Mouse (Mus musculus): ENCODE measurements around the gene Tefm. TPM values are rescaled to one million over a fixed set of nuclear protein-coding genes. Genes with fewer than 3 reads are reported as not detected.

The Tefm gene
- polyA plus RNA-seq, 1 experiment from 2014 or later = 22.0 TPM

DNA sequence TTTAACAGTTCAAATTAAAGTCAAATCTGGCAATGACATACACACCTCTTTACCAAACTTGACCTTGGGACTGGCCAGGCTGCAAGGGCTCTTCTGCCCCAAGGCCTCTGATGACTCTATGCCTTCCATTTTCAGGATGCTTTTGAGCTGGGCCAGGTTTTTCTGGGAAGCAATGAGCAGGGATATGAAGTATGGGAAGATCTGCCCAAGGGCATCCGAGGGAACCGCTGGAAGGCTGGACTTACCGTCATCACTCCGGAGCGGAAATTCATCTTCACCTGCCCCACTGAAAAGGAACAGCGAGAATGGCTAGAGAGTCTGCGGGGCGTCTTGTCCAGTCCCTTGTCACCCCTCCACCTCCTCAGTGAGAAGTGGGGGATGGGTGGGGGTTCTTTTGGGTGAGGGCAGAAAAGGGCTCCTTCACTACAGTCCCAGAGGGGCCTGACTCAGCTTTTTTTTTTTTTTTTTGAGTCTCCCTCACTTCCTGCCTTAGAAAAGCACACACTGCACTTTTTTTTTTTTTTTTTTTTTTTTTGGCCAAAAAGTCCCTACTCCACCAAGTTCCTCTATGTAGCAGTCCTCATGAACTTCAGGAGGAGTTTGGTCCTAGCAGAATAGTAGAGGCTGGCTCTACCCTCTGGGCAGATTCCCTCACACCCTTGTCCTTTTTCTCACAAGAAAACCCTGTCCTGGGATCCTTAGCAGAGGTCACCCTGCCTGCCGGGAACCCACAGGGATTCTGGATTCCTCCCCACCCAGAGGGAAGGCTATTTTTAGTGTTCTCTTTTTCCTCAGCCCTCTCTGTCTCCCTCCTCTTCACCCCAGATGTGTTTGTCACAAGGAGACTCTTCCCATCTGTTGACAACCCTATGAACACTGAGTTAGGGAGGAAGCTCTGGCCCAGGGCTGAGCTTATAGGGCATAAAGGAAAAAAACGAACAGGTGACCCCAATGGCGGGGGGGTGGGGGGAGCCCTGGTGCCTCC is 35.2 kb upstream of the Tefm start:
- no peak overlapping the region for H3K27ac ChIP-seq (ENCODE audit: low read depth, low read length)
- H3K4me2 ChIP-seq (ENCODE audit: low read length) = no peak overlapping the region
- no peak overlapping the region for H3K9ac ChIP-seq (ENCODE audit: low read depth, low read length)
- H3K4me3 ChIP-seq (ENCODE audit: low read length) = no peak overlapping the region
- no peak for ATAC-seq
- no peaks in the 10 kb centered on the region; the same call in 1 of the 2 replicates for H3K27me3 ChIP-seq (replicated peaks; ENCODE audit: control insufficient read depth, insufficient read depth, low read length)
- H3K36me3 ChIP-seq (ENCODE audit: control insufficient read depth, insufficient read depth, low read length) = no peaks in the 10 kb centered on the region
- H3K9me3 ChIP-seq (ENCODE audit: control insufficient read depth, low read length) = no peaks in the 10 kb centered on the region
- WGBS = 78% methylated on average over 11 of the region's 11 CpGs
- no peaks in the 10 kb centered on the region for H3K4me1 ChIP-seq (ENCODE audit: control insufficient read depth, insufficient read depth, low read depth, low read length)

DNA sequence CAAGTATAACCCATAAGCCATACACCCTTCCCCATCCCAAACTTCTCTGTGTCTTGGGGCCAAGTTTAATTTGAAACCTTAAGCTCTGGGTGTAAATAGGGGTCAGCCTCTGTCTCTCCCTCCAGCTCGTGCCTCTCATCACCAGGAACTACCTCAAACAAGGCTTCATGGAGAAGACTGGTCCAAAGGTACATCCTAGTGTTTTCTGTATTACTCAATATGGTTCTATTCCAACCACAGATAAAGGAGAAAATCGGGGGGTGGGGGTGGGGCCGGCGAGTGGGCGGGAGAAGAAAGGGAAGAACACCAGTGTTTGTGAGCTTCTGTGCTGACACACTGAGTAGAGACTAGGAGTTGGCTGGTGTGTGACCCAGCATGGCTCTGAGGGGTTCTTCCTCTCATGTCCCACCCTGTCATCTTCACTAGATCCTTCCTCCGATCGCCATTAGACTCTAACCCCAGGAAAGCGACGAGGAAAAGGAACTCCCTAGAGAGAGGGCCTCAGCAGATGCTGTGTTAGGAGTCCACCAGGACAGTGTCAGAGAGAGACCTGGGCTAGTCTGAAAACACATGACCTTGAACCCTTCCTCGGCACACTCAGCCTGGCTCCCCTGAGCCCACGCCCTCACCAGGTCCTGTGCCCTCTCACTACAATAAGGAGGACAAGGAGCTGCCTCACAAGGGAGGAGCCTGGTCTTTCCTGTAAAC is 32.1 kb upstream of the Tefm start:
- Histone ChIP-seq H3K4me1 (ENCODE audit: control insufficient read depth, insufficient read depth, low read depth, low read length) (no peaks in the 10 kb centered on the region), H3K9me3 (ENCODE audit: control insufficient read depth, low read length) (no peaks in the 10 kb centered on the region), H3K36me3 (ENCODE audit: control insufficient read depth, insufficient read depth, low read length) (no peaks in the 10 kb centered on the region), H3K27me3 (replicated peaks; ENCODE audit: control insufficient read depth, insufficient read depth, low read length) (no peaks in the 10 kb centered on the region; the same call in 1 of the 2 replicates), H3K9ac (ENCODE audit: low read depth, low read length) (no peak overlapping the region), H3K27ac (ENCODE audit: low read depth, low read length) (no peak overlapping the region), H3K4me2 (ENCODE audit: low read length) (no peak overlapping the region), H3K4me3 (ENCODE audit: low read length) (no peak overlapping the region)
- no peak for ATAC-seq
- 78% methylated on average over 11 of the region's 11 CpGs for WGBS

DNA sequence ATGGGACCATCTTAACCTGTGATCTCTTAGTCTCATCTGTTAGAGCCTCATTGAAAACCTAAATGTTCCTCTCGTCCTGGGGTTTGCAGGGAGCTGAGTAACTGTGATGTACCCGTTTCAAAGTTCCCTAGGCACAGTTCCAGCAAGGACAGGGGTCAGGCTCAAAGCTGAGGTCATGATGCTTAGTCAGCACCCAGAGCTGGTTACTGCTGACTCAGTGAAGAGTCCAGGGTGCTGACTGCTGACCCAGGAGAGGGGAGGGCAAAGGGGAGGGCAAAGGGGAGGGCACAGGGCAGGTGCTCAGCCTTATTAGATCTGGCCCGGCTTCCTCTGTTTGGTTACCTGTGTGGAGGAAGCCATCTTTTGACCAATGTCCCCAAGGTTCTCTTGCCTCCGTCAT is 29.9 kb upstream of the Tefm start:
- no peak overlapping the region for H3K9ac ChIP-seq (ENCODE audit: low read depth, low read length)
- no peaks in the 10 kb centered on the region for H3K36me3 ChIP-seq (ENCODE audit: control insufficient read depth, insufficient read depth, low read length)
- H3K27ac ChIP-seq (ENCODE audit: low read depth, low read length) = no peak overlapping the region
- H3K4me2 ChIP-seq (ENCODE audit: low read length) = no peak overlapping the region
- no peaks in the 10 kb centered on the region; the same call in 1 of the 2 replicates for H3K27me3 ChIP-seq (replicated peaks; ENCODE audit: control insufficient read depth, insufficient read depth, low read length)
- no peak for ATAC-seq
- no peak overlapping the region for H3K4me3 ChIP-seq (ENCODE audit: low read length)
- no peaks in the 10 kb centered on the region for H3K9me3 ChIP-seq (ENCODE audit: control insufficient read depth, low read length)
- 71% methylated on average over 4 of the region's 4 CpGs for WGBS
- no peaks in the 10 kb centered on the region for H3K4me1 ChIP-seq (ENCODE audit: control insufficient read depth, insufficient read depth, low read depth, low read length)

DNA sequence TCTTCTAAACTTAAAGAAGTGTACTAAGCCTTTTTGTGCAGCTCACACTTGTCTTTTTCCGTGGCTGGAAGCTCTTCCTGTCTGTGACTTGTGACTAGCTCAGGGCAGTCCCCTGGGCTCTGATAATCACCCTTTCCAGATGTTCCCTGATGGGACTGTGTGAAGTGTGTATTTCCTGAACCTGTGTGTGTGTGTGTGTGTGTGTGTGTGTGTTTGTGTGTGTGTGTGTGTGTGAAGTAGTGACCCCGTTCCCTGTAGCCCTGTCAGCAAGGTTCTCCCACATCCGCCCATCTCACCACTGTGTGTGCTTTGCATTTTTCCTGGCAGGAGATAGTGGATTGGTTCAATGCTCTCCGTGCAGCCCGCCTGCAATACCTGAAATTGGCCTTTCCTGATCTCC is 28.4 kb upstream of the Tefm start:
- no peaks in the 10 kb centered on the region for H3K36me3 ChIP-seq (ENCODE audit: control insufficient read depth, insufficient read depth, low read length)
- no peak overlapping the region for H3K27ac ChIP-seq (ENCODE audit: low read depth, low read length)
- no peaks in the 10 kb centered on the region; the same call in 1 of the 2 replicates for H3K27me3 ChIP-seq (replicated peaks; ENCODE audit: control insufficient read depth, insufficient read depth, low read length)
- no peaks in the 10 kb centered on the region for H3K9me3 ChIP-seq (ENCODE audit: control insufficient read depth, low read length)
- no peak overlapping the region for H3K4me3 ChIP-seq (ENCODE audit: low read length)
- H3K4me1 ChIP-seq (ENCODE audit: control insufficient read depth, insufficient read depth, low read depth, low read length) = no peaks in the 10 kb centered on the region
- H3K4me2 ChIP-seq (ENCODE audit: low read length) = no peak overlapping the region
- ATAC-seq = no peak
- WGBS = 78% methylated on average over 5 of the region's 5 CpGs
- H3K9ac ChIP-seq (ENCODE audit: low read depth, low read length) = no peak overlapping the region

DNA sequence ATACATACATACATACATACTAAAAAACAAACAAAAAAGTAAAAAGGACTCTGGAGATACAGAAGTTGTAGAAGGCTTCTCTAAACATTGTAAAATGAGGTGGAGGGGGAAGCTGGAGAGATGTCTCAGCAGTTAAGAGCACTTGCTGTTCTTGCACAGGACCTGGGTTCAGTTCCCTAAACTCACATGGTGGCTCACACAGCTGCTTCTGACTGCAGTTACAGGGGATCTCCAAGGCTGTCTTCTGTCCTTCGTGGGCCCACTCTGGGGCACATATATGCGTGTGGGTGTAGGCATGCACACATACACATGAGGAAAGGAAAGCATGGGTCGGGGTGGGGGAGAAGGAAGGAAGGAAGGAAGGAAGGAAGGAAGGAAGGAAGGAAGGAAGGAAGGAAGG is 27.7 kb upstream of the Tefm start:
- Histone ChIP-seq H3K27me3 (replicated peaks; ENCODE audit: control insufficient read depth, insufficient read depth, low read length) (no peaks in the 10 kb centered on the region; the same call in 1 of the 2 replicates), H3K9ac (ENCODE audit: low read depth, low read length) (no peak overlapping the region), H3K4me3 (ENCODE audit: low read length) (no peak overlapping the region), H3K36me3 (ENCODE audit: control insufficient read depth, insufficient read depth, low read length) (no peaks in the 10 kb centered on the region), H3K4me2 (ENCODE audit: low read length) (no peak overlapping the region), H3K9me3 (ENCODE audit: control insufficient read depth, low read length) (no peaks in the 10 kb centered on the region), H3K4me1 (ENCODE audit: control insufficient read depth, insufficient read depth, low read depth, low read length) (no peaks in the 10 kb centered on the region), H3K27ac (ENCODE audit: low read depth, low read length) (no peak overlapping the region)
- no peak for ATAC-seq
- WGBS = 94% methylated on average over 3 of the region's 3 CpGs

DNA sequence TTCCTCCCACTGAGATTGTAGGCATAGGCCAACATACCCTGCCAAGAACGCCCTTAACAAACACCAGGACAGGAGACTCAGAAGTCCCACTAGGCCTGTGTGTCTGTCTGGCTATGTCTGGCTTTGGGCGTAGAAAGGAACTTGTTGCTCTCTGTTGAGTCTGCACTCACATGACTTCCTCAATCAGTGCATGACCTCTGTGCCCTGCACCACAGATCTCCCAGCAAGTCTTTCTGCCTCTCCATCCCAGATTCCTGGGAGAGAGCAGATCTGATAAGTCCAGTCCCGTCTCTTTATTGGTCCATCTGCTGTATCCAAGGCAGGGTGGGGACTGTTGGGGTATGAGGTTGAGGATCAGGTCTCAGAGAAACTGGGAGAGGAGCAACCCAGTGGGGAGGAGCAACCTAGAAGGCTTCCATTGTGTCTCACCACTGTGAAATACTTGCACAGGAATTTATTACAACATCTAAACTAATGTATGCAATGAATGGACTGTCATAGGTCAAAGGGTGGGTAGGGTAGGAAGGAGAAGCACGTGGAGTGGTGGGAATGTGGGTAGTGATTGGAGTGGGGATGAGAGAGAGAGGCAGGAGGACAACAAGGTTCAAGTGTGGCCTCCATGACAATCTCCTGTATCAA is 26.8 kb upstream of the Tefm start:
- H3K27ac ChIP-seq (ENCODE audit: low read depth, low read length) = no peak overlapping the region
- H3K4me2 ChIP-seq (ENCODE audit: low read length) = no peak overlapping the region
- no peak for ATAC-seq
- no peak overlapping the region for H3K9ac ChIP-seq (ENCODE audit: low read depth, low read length)
- no peaks in the 10 kb centered on the region for H3K9me3 ChIP-seq (ENCODE audit: control insufficient read depth, low read length)
- 84% methylated on average over 4 of the region's 4 CpGs for WGBS
- H3K4me1 ChIP-seq (ENCODE audit: control insufficient read depth, insufficient read depth, low read depth, low read length) = no peaks in the 10 kb centered on the region
- no peaks in the 10 kb centered on the region for H3K36me3 ChIP-seq (ENCODE audit: control insufficient read depth, insufficient read depth, low read length)
- H3K27me3 ChIP-seq (replicated peaks; ENCODE audit: control insufficient read depth, insufficient read depth, low read length) = no peaks in the 10 kb centered on the region
- H3K4me3 ChIP-seq (ENCODE audit: low read length) = no peak overlapping the region

DNA sequence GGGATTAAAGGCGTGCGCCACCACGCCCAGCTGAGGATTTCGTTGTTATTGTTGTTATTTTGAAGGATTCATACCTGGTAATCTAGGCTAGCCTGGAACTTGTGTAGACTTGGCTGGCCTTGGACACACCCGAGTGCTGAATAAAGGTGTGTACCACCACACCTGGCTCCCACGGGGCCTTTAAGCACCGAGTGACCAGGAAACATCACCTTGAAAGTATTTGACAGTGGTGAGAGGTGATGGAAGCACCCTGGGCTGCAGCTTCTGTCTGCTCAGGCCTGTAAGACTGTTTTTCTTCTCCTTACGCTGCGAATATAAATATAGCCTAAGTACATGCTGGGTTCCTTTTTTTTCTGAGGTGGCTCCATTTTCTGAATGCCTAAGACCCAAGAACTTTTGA is 26.1 kb upstream of the Tefm start:
- no peak overlapping the region for H3K4me3 ChIP-seq (ENCODE audit: low read length)
- no peak overlapping the region for H3K9ac ChIP-seq (ENCODE audit: low read depth, low read length)
- H3K4me2 ChIP-seq (ENCODE audit: low read length) = no peak overlapping the region
- no peaks in the 10 kb centered on the region for H3K4me1 ChIP-seq (ENCODE audit: control insufficient read depth, insufficient read depth, low read depth, low read length)
- no peak for ATAC-seq
- no peaks in the 10 kb centered on the region for H3K36me3 ChIP-seq (ENCODE audit: control insufficient read depth, insufficient read depth, low read length)
- no peaks in the 10 kb centered on the region for H3K9me3 ChIP-seq (ENCODE audit: control insufficient read depth, low read length)
- H3K27ac ChIP-seq (ENCODE audit: low read depth, low read length) = no peak overlapping the region
- WGBS = 94% methylated on average over 9 of the region's 9 CpGs
- no peaks in the 10 kb centered on the region for H3K27me3 ChIP-seq (replicated peaks; ENCODE audit: control insufficient read depth, insufficient read depth, low read length)

DNA sequence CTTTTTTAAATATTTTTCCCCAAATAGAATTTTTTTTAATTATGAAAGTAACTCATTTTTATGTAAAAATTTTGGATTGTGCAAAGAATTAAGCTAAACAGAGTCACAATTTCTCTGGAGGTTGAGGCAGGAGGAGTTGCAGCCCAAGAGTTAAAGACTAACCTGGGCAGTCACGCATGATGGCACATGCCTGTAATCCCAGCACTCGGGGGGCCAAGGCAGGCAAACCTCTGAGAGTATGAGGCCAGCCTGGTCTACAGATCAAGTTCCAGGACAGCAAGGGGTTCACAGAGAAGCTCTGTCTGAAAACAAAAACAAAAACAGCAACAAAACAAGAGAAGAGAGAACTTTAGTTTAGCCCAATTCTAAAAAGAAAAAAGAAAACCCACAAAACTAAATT is 22.2 kb upstream of the Tefm start:
- H3K4me1 ChIP-seq (ENCODE audit: control insufficient read depth, insufficient read depth, low read depth, low read length) = no peaks in the 10 kb centered on the region
- no peak for ATAC-seq
- whole genome bisulfite sequencing = 47% methylated on average over 2 of the region's 2 CpGs

More for the DNA sequence above, 22.2 kb upstream of the Tefm start:
- no peaks in the 10 kb centered on the region for H3K36me3 ChIP-seq (ENCODE audit: control insufficient read depth, insufficient read depth, low read length)
- H3K9me3 ChIP-seq (ENCODE audit: control insufficient read depth, low read length) = no peaks in the 10 kb centered on the region
- no peaks in the 10 kb centered on the region for H3K27me3 ChIP-seq (replicated peaks; ENCODE audit: control insufficient read depth, insufficient read depth, low read length)
- H3K27ac ChIP-seq (ENCODE audit: low read depth, low read length) = no peak overlapping the region
- no peak overlapping the region for H3K4me2 ChIP-seq (ENCODE audit: low read length)
- no peak overlapping the region for H3K9ac ChIP-seq (ENCODE audit: low read depth, low read length)
- no peak overlapping the region for H3K4me3 ChIP-seq (ENCODE audit: low read length)
